In genomic region chr3:95904568-95904967, GRCm38 (mm10) we compare ENCODE assay signal across 7 mouse cellular contexts. TPM values are rescaled to one million over a fixed set of nuclear protein-coding genes. Genes with fewer than 3 reads are reported as not detected.
DNase-seq lines count a peak whose midpoint lies in the region; ATAC-seq and TF ChIP-seq lines count a peak whose summit lies in the region.

Gene Car14, minus strand, starts transcription at chr3:95904691.

- WGBS in midbrain, embryonic 10.5 days, result 0% methylated on average over 15 of the region's 15 CpGs

- no peak for ATAC-seq in G1E (ENCODE audit: extremely low read depth, insufficient number of reproducible peaks, low FRiP score, poor library complexity, severe bottlenecking)

- peak within 1 kb of the TSS; percentile 93 for H3K27ac ChIP-seq in midbrain, embryonic 10.5 days (replicated peaks)

- TF ChIP-seq CTCF in G1E (IDR thresholded peaks at IDR 0.05; ENCODE audit: low read depth, low read length), result no peak

- H3K36me3 ChIP-seq in G1E (replicated peaks), result no peaks in the 10 kb centered on the region
- H3K36me3 ChIP-seq in midbrain, embryonic 10.5 days, result peaks cover 24% of the 10 kb centered on the region

- H3K4me3 ChIP-seq in G1E (ENCODE audit: low read depth, low read length), result peak within 1 kb of the TSS; percentile 60; the same call in 1 of the 2 replicates
- H3K4me3 ChIP-seq in midbrain, embryonic 10.5 days, result peak within 1 kb of the TSS; percentile 59

- H3K27me3 ChIP-seq in G1E (ENCODE audit: insufficient read depth, low read length), result peaks cover 69% of the 10 kb centered on the region
- peaks cover 10% of the 10 kb centered on the region for H3K27me3 ChIP-seq in midbrain, embryonic 10.5 days (ENCODE audit: low read depth, poor library complexity, severe bottlenecking)

- no peak for DNase-seq in G1E (ENCODE audit: low spot score)
- DNase-seq in embryo, embryonic 10 days (ENCODE audit: low spot score), result peak; percentile 79
- DNase-seq in heart, adult 18-20 months, result peak; percentile 66 to 69
- peak; percentile 64 for DNase-seq in kidney, adult 18-20 months
- peak; percentile 70 for DNase-seq in midbrain, embryonic 10.5 days (ENCODE audit: low spot score)
- no peak for DNase-seq in spleen, postnatal 4 days (ENCODE audit: low spot score in 2 of 2)
- no peak for DNase-seq in spleen, postnatal 10 days (ENCODE audit: low spot score in 2 of 2)

- peaks cover 34% of the 10 kb centered on the region for H3K4me1 ChIP-seq in G1E (ENCODE audit: insufficient read depth, low read depth, low read length)
- H3K4me1 ChIP-seq in midbrain, embryonic 10.5 days, result peaks cover 61% of the 10 kb centered on the region

- no peaks in the 10 kb centered on the region for H3K9me3 ChIP-seq in G1E (replicated peaks)
- no peaks in the 10 kb centered on the region for H3K9me3 ChIP-seq in midbrain, embryonic 10.5 days (replicated peaks)

RNA-seq across cellular contexts. Expression of gene Car14, which starts in this region (rescaled TPM):
- not detected in 2 replicates for total RNA-seq in G1E (2014; fragmentation: Nextera tagmentation)
- 0.11 TPM in 1 of 2 replicates, not detected in the other for total RNA-seq in G1E (2017)
- polyA plus RNA-seq in G1E (2012), result not detected in 2 replicates
- total RNA-seq in heart, adult 18-20 months (2021), result 100 to 1,000 TPM; 137 to 170 TPM
- 67.7 and 93.9 TPM in 2 replicates for polyA plus RNA-seq in midbrain, embryonic 10.5 days (2016; fragmentation: Nextera tagmentation; extraction: Ambion mirVana)

Comparison
In these comparisons a context has a peak if more than half of its experiments do, and no peak if none do; other contexts are left out.
1. RNA of gene Car14 (total RNA-seq): 137 to 170 TPM in heart, adult 18-20 months; 0.11 TPM in G1E; every median in the first group is over 100 times any median in the second.
2. RNA of gene Car14 (polyA plus RNA-seq): 67.7 to 93.9 TPM in midbrain, embryonic 10.5 days; not detected in G1E; every median in the first group is over 10 times any median in the second.
3. DNase-seq: peak in embryo, embryonic 10 days (single experiment), heart, adult 18-20 months (2 of 2), kidney, adult 18-20 months (single experiment) and midbrain, embryonic 10.5 days (single experiment); none in G1E (single experiment), spleen, postnatal 4 days (0 of 2) and spleen, postnatal 10 days (0 of 2).